Mouse (Mus musculus): ENCODE results near the gene Qrsl1. TPM values are rescaled to one million over a fixed set of nuclear protein-coding genes. Genes with fewer than 3 reads are reported as not detected.
"Not testable (repeated sequence)": the region's sequence is repeated elsewhere in the genome, so short reads cannot be mapped to it uniquely, and the experiment has no call there.

Qrsl1 gene
- polyA plus RNA-seq (2015; fragmentation: Nextera tagmentation; extraction: Ambion mirVana): 23.0 and 24.1 TPM in 2 replicates

- WGBS: under 1% methylated on average over 40 of the region's 40 CpGs
- H3K27ac ChIP-seq (replicated peaks): peak within 1 kb of the TSS; percentile 72
- no peaks in the 10 kb centered on the region for H3K36me3 ChIP-seq
- H3K9ac ChIP-seq: peak within 1 kb of the TSS; percentile 79
- peak; percentile 98 for ATAC-seq (ENCODE audit: low read depth)
- no peaks in the 10 kb centered on the region for H3K9me3 ChIP-seq
- peak within 1 kb of the TSS; percentile 80 for H3K4me3 ChIP-seq
- H3K27me3 ChIP-seq: no peaks in the 10 kb centered on the region
- H3K4me2 ChIP-seq: peak within 1 kb of the TSS; percentile 79
- H3K4me1 ChIP-seq (replicated peaks): peaks cover 20% of the 10 kb centered on the region
These were observed at the start of gene Qrsl1, which contains the start of gene Rtn4ip1 for GRCm38 (mm10) chr10:43901578-43902194. Qrsl1 (minus strand) TSS chr10:43901745. Rtn4ip1 (plus strand) TSS chr10:43901807.

- Histone ChIP-seq H3K27me3 (no peaks in the 10 kb centered on the region), H3K27ac (replicated peaks) (no peak overlapping the region), H3K4me2 (no peak overlapping the region), H3K36me3 (peaks cover 7% of the 10 kb centered on the region; the same call in 1 of the 2 replicates), H3K4me3 (no peak overlapping the region), H3K4me1 (replicated peaks) (peaks cover 10% of the 10 kb centered on the region), H3K9ac (no peak overlapping the region), H3K9me3 (no peaks in the 10 kb centered on the region)
- ATAC-seq (ENCODE audit: low read depth): no peak
- WGBS: 70% methylated on average over 4 of the region's 4 CpGs
These were observed 43.9 kb upstream of the Qrsl1 start for GRCm38 (mm10) chr10:43945435-43945834.

- H3K4me1 ChIP-seq (replicated peaks): peaks cover 10% of the 10 kb centered on the region
- H3K36me3 ChIP-seq: peaks cover 11% of the 10 kb centered on the region; the same call in 1 of the 2 replicates
- H3K9me3 ChIP-seq: no peaks in the 10 kb centered on the region
- H3K4me3 ChIP-seq: no peak overlapping the region
- H3K27ac ChIP-seq (replicated peaks): no peak overlapping the region
- H3K27me3 ChIP-seq: no peaks in the 10 kb centered on the region
- H3K9ac ChIP-seq: no peak overlapping the region
- no peak overlapping the region for H3K4me2 ChIP-seq
- no peak for ATAC-seq (ENCODE audit: low read depth)
- WGBS: 50% methylated on average over 4 of the region's 4 CpGs
These were observed 42.2 kb upstream of the Qrsl1 start for GRCm38 (mm10) chr10:43943736-43944135.

- Histone ChIP-seq H3K4me1 (replicated peaks) (peaks cover 10% of the 10 kb centered on the region), H3K27ac (replicated peaks) (no peak overlapping the region), H3K4me2 (no peak overlapping the region), H3K36me3 (peaks cover 26% of the 10 kb centered on the region; the same call in 1 of the 2 replicates), H3K9me3 (no peaks in the 10 kb centered on the region), H3K4me3 (no peak overlapping the region), H3K9ac (no peak overlapping the region), H3K27me3 (no peaks in the 10 kb centered on the region)
- ATAC-seq (ENCODE audit: low read depth): no peak
- 85% methylated on average over 6 of the region's 6 CpGs for WGBS
These were observed 37.7 kb upstream of the Qrsl1 start for GRCm38 (mm10) chr10:43939136-43939662.

GRCm38 (mm10) chr10:43928596-43928995, 27.1 kb upstream of the Qrsl1 start:
- no peak for ATAC-seq (ENCODE audit: low read depth)
- Histone ChIP-seq H3K27ac (replicated peaks) (no peak overlapping the region), H3K4me2 (no peak overlapping the region), H3K9ac (no peak overlapping the region), H3K36me3 (peaks cover 39% of the 10 kb centered on the region), H3K27me3 (no peaks in the 10 kb centered on the region), H3K4me1 (replicated peaks) (no peaks in the 10 kb centered on the region), H3K4me3 (no peak overlapping the region), H3K9me3 (no peaks in the 10 kb centered on the region)
- 75% methylated on average over 5 of the region's 5 CpGs for WGBS

GRCm38 (mm10) chr10:43927736-43928135, 26.2 kb upstream of the Qrsl1 start:
- Histone ChIP-seq H3K27me3 (no peaks in the 10 kb centered on the region), H3K36me3 (peaks cover 39% of the 10 kb centered on the region), H3K9me3 (no peaks in the 10 kb centered on the region), H3K4me2 (no peak overlapping the region), H3K27ac (replicated peaks) (no peak overlapping the region), H3K4me3 (no peak overlapping the region), H3K9ac (no peak overlapping the region; the same call in 1 of the 2 replicates), H3K4me1 (replicated peaks) (no peaks in the 10 kb centered on the region)
- 80% methylated on average over 8 of the region's 8 CpGs for WGBS
- no peak for ATAC-seq (ENCODE audit: low read depth)

GRCm38 (mm10) chr10:43925776-43926175, 24.2 kb upstream of the Qrsl1 start:
- 92% methylated on average over 9 of the region's 9 CpGs for WGBS
- ATAC-seq (ENCODE audit: low read depth); H3K4me2 ChIP-seq; H3K27ac ChIP-seq (replicated peaks); H3K27me3 ChIP-seq; H3K4me3 ChIP-seq; H3K4me1 ChIP-seq (replicated peaks); H3K9me3 ChIP-seq; H3K9ac ChIP-seq: not testable (repeated sequence)
- peaks cover 25% of the 10 kb centered on the region for H3K36me3 ChIP-seq

GRCm38 (mm10) chr10:43923096-43923495, 21.6 kb upstream of the Qrsl1 start:
- Histone ChIP-seq H3K27ac (replicated peaks) (no peak overlapping the region), H3K4me2 (no peak overlapping the region), H3K36me3 (peaks cover 7% of the 10 kb centered on the region), H3K9ac (no peak overlapping the region), H3K4me1 (replicated peaks) (no peaks in the 10 kb centered on the region), H3K9me3 (no peaks in the 10 kb centered on the region), H3K27me3 (no peaks in the 10 kb centered on the region), H3K4me3 (no peak overlapping the region)
- WGBS: 99% methylated on average over 3 of the region's 3 CpGs
- no peak for ATAC-seq (ENCODE audit: low read depth)

- Histone ChIP-seq H3K9ac (no peak overlapping the region), H3K4me3 (no peak overlapping the region), H3K36me3 (peaks cover 6% of the 10 kb centered on the region; the same call in 1 of the 2 replicates), H3K27ac (replicated peaks) (no peak overlapping the region), H3K9me3 (no peaks in the 10 kb centered on the region), H3K27me3 (no peaks in the 10 kb centered on the region), H3K4me2 (no peak overlapping the region), H3K4me1 (replicated peaks) (no peaks in the 10 kb centered on the region)
- ATAC-seq (ENCODE audit: low read depth): peak; percentile 63
- 44% methylated on average over 17 of the region's 17 CpGs for WGBS
These were observed 17.4 kb upstream of the Qrsl1 start for GRCm38 (mm10) chr10:43918696-43919608.

GRCm38 (mm10) chr10:43916737-43917136, 15.2 kb upstream of the Qrsl1 start:
- H3K36me3 ChIP-seq: no peaks in the 10 kb centered on the region
- H3K4me2 ChIP-seq: no peak overlapping the region
- H3K9me3 ChIP-seq: no peaks in the 10 kb centered on the region
- no peak overlapping the region for H3K9ac ChIP-seq
- no peak for ATAC-seq (ENCODE audit: low read depth)
- H3K4me3 ChIP-seq: no peak overlapping the region
- no peaks in the 10 kb centered on the region for H3K27me3 ChIP-seq
- WGBS: 78% methylated on average over 2 of the region's 2 CpGs
- no peaks in the 10 kb centered on the region for H3K4me1 ChIP-seq (replicated peaks)
- no peak overlapping the region for H3K27ac ChIP-seq (replicated peaks)

GRCm38 (mm10) chr10:43916181-43916580, 14.6 kb upstream of the Qrsl1 start:
- H3K9me3 ChIP-seq: no peaks in the 10 kb centered on the region
- no peak overlapping the region for H3K4me3 ChIP-seq
- H3K9ac ChIP-seq: no peak overlapping the region
- no peaks in the 10 kb centered on the region for H3K27me3 ChIP-seq
- WGBS: 79% methylated on average over 12 of the region's 12 CpGs
- H3K4me1 ChIP-seq (replicated peaks): no peaks in the 10 kb centered on the region
- no peak for ATAC-seq (ENCODE audit: low read depth)
- H3K36me3 ChIP-seq: no peaks in the 10 kb centered on the region
- no peak overlapping the region for H3K4me2 ChIP-seq
- H3K27ac ChIP-seq (replicated peaks): no peak overlapping the region

- no peak overlapping the region for H3K9ac ChIP-seq
- 80% methylated on average over 3 of the region's 3 CpGs for WGBS
- no peak overlapping the region for H3K4me2 ChIP-seq
- ATAC-seq (ENCODE audit: low read depth): no peak
- no peaks in the 10 kb centered on the region for H3K27me3 ChIP-seq
- no peak overlapping the region for H3K4me3 ChIP-seq
- H3K27ac ChIP-seq (replicated peaks): no peak overlapping the region
- no peaks in the 10 kb centered on the region for H3K9me3 ChIP-seq
- no peaks in the 10 kb centered on the region for H3K4me1 ChIP-seq (replicated peaks)
- no peaks in the 10 kb centered on the region; the same call in 1 of the 2 replicates for H3K36me3 ChIP-seq
These were observed 10.7 kb upstream of the Qrsl1 start for GRCm38 (mm10) chr10:43912236-43912635.

Measured in neural tube, embryonic 13.5 days (tissue).